Mouse (Mus musculus) cortical plate, adult 2 months (tissue): ENCODE measurements around the gene Cela2a. TPM values are rescaled to one million over a fixed set of nuclear protein-coding genes. Genes with fewer than 3 reads are reported as not detected.

Experiments used
- H3K27ac ChIP-seq: fragments of 200-500 bp; 2 replicates; pipeline ENCODE4 v1.5.1; 2012; ENCODE audit warnings: low read length, control low read depth, inconsistent platforms; ENCODE audit not compliant: insufficient read depth
- H3K4me1 ChIP-seq: fragments of 200-500 bp; 2 replicates; pipeline ENCODE4 v1.6.1; 2011; ENCODE audit warnings: low read length; ENCODE audit not compliant: control insufficient read depth, insufficient read depth
- H3K4me3 ChIP-seq: fragments of 200-500 bp; 2 replicates; pipeline ENCODE4 v1.5.1; 2011; ENCODE audit warnings: mild to moderate bottlenecking, low read length, control low read depth; ENCODE audit not compliant: insufficient read depth
- CTCF ChIP-seq: fragments of 200-500 bp; IDR thresholded peaks from 2 replicates; pipeline ENCODE4 v1.5.1; 2011; ENCODE audit warnings: mild to moderate bottlenecking, control low read depth, low read length; ENCODE audit not compliant: insufficient read depth; ENCODE audit errors: extremely low read depth
- POLR2A ChIP-seq: fragments of 200-500 bp; IDR thresholded peaks from 2 replicates; pipeline ENCODE4 v1.6.1; 2011; ENCODE audit warnings: mild to moderate bottlenecking, low read length, control low read depth; ENCODE audit not compliant: insufficient read depth; ENCODE audit errors: extremely low read depth
- polyA plus RNA-seq: library from polyadenylated mRNA; depleted of rRNA; stranded (reverse); fragments of >200 nt; gene quantifications from 2 replicates; pipeline ENCODE4 v1.2.3, GENCODE M21; 2012

The Cela2a gene
- polyA plus RNA-seq, 1 experiment: 0.17 TPM

DNA sequence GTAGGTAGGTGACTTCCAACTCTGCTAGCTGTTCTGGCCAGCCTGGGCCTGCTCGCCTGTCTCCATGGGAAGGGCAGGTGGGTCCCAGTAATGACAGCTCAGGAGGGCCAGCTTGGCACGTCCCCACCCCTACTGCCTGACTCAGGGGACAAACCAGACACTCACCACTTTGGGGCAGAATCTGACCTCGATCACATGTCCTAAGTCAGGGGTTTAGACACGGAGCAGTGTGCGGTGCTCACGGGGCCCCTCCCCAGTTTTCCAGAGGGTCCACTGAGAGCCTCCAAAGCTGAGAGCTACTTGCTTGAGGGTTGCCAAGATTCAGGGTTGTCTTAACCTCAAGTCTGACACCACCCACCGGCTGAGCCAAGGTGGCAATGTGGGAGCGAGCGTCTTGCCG is 42.1 kb upstream of the Cela2a start:
- H3K4me3 ChIP-seq: no peak overlapping the region
- no peak overlapping the region for H3K27ac ChIP-seq
- TF ChIP-seq POLR2A: no peak
- peaks cover 13% of the 10 kb centered on the region for H3K4me1 ChIP-seq

DNA sequence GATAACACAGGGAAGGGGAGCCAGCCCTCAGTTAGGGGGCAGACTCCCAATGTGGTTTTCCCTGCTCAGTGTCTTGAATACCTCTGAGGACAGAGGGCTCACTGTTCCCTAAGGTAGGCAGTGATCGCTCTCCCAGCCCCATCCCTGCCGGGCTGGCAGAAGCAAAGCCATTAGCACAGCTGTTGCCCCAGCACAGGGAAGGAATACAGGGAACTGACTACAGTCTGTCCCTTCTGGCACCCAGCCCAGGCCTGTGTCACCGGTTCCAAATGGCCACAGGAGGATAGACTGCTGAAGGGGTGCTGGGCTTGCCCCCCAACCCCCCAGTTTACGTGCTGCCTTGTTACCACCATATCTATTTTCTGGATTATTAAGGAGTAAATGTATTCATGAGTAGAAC is 41.5 kb upstream of the Cela2a start:
- TF ChIP-seq CTCF (no peak), POLR2A (no peak)
- Histone ChIP-seq H3K27ac (peak overlapping the region; percentile 62), H3K4me3 (no peak overlapping the region), H3K4me1 (peaks cover 13% of the 10 kb centered on the region)

DNA sequence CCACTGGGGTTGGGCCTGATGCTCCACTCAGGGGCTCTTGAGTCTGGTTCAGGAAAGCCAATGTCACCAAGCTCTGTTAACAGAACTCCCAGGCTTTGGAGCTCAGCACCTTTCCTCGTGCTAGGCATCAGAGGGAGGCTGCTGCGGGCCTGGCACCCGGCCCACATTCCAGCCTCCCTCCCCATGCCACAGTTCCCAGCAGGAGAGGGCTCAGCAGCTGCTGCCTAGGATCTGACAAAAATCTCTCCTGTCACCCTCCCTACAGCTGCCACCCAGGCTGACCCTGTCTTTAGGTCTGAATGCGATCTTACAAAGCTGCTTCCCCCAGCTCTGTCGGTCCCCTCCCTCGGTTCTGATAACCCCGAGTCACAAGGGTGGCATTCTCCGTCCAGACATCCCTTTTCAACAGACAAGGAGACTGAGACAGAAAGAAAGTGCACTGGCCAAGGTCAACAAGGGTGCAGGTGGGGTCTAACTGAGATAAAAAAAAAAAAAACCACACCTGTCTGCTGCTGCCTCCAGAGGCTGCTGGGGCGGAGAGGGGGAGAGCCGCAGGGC is 41.1 kb upstream of the Cela2a start:
- H3K27ac ChIP-seq: peak overlapping the region; percentile 62
- TF ChIP-seq CTCF: no peak
- TF ChIP-seq POLR2A: no peak
- H3K4me3 ChIP-seq: no peak overlapping the region
- H3K4me1 ChIP-seq: peaks cover 11% of the 10 kb centered on the region

DNA sequence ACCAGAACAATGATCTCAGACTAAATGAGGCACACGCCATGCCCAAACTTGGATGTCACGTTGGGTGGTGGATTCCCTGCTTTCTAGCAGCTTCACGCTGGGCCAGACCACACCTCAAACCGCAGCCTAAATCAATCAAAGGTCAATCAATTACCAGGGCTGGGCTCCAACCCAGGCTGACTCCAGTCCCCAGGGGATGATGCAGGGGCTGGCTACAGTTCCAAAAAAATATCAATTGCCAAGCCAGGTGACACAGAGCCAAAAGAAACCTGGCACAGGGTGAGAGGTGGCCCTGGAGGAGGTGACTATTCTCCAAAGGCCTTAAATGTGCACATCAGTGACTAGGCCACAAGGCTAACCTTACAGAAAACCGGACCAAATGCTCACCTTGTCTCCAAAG is 39.6 kb upstream of the Cela2a start:
- Histone ChIP-seq H3K27ac (no peak overlapping the region), H3K4me1 (peaks cover 9% of the 10 kb centered on the region), H3K4me3 (no peak overlapping the region)
- TF ChIP-seq CTCF: no peak

DNA sequence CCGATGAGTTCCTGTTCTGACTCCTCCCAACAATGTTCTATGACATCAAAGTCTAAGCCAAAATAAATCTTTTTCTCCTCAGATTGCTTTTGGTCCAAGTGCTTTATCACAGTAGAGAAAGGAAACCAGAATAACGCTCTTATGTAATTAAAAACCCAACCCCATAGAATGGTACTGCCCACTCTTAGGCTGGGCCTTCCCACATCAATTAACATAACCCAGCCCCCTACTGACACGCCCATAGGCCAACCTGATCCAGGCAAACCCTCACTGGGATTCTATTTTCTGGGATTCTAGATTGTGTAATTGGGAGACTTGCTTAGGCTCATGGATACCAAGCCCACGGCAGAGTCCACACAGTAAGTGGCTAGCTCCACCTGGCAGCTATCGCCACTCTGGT is 39.0 kb upstream of the Cela2a start:
- no peak for TF ChIP-seq CTCF
- no peak for TF ChIP-seq POLR2A
- peaks cover 9% of the 10 kb centered on the region for H3K4me1 ChIP-seq
- no peak overlapping the region for H3K27ac ChIP-seq
- H3K4me3 ChIP-seq: no peak overlapping the region

DNA sequence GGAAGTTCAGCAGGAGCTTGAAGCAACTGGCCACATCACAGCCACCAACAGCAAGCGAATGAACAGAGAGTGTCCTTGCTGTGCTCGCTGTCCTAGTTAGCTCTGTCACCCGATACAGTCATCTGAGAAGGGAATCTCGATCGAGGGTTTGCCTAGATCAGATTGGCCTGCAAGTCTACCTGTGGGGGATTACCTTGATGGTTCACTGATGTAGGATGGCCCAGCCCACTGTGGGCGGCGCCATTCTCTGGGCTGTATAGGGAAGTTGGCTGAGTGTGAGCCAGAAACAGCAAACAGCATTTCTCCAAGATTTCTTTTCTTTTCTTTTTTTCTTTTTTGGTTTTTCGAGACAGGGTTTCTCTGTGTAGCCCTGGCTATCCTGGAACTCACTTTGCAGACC is 38.5 kb upstream of the Cela2a start:
- no peak for TF ChIP-seq CTCF
- TF ChIP-seq POLR2A: no peak
- peaks cover 9% of the 10 kb centered on the region for H3K4me1 ChIP-seq
- H3K27ac ChIP-seq: no peak overlapping the region
- H3K4me3 ChIP-seq: no peak overlapping the region

DNA sequence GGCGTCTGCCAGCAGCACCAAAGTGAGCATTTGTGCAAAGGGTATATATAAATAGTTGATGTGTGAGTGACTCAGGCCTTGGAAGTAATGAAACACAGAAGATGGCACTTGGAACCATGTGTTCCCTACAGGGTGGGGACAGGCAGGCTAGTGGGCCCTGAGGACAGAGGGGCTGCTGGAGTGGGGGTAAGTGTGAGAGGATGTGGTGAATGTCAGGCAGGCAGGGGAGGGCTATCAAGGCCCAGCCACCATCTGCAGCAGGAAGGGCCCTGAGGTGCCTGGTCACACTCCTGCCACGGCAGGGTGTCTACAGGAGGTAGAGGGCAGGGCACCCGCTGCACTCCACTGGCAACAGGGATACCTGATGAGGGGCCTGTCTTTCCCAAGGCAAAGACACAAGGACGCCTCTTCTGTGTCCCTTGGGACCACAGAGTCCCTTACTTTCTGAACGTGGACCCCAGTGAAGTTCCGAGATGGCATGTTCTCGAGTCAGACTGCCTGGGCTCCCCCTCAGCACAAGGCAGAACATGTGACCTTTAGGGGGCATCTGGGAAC is 37.8 kb upstream of the Cela2a start:
- H3K27ac ChIP-seq: 0 out of 2 replicates have a peak overlapping the region, but pooled peaks have one; percentile 45
- peaks cover 9% of the 10 kb centered on the region for H3K4me1 ChIP-seq
- TF ChIP-seq CTCF (no peak), POLR2A (no peak)
- H3K4me3 ChIP-seq: no peak overlapping the region

DNA sequence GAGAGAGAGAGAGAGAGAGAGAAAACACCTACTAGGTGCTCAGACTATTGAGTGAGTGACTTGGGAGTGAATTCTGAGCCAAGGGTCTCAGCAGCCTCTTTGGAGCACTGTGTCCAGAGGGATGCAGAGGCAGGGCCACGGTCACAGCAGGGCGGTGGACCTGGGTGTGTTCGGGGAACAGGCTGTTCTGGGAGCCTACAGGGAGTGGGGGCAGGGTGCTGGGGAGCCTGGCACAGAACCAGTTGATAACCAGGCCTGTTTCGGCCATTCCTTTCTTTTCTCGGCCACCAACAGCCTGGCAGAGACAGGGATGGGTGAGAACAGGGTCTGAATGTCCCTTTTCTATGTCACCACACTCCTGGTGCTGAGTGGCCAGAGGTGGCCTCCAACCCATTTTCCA is 36.9 kb upstream of the Cela2a start:
- Histone ChIP-seq H3K4me3 (no peak overlapping the region), H3K4me1 (peaks cover 7% of the 10 kb centered on the region), H3K27ac (peak overlapping the region; percentile 45; the same call in 1 of the 2 replicates)
- TF ChIP-seq POLR2A (no peak), CTCF (no peak)

DNA sequence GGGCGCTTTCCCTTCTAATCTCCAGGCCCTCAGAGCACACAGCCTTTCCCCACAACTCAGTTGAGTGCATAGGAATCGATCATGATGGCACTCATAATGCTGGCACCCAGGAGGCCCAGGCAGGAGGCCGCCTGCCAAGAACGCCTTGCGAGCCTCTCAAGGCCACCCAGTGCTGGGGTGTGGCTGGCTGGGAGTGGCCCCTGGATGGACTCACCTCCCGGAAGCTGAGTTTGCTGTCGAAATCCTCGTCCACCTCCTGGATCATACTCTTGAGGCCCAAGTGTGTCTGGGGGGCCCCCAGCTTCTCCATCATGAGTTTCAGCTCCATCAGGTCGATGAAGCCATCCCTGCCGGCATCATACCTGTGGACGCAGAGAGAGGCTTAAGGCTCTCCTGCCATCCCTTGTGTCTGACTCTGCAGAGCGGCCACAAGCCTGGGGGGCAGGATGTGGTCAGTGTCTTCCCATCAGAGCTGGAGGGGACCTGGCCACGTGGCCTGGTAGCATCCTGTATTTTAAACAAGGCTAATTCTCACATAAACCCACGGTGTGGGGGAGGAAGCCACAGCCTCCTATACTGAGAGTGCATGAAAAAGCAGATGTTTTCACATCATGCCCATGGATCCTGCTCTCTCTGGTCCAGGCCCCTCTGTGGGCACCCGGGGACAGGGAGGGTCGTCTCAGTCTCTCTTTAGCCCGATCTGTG is 35.8 kb upstream of the Cela2a start:
- TF ChIP-seq POLR2A: no peak
- TF ChIP-seq CTCF: no peak
- H3K27ac ChIP-seq: no peak overlapping the region
- H3K4me3 ChIP-seq: no peak overlapping the region
- H3K4me1 ChIP-seq: peaks cover 4% of the 10 kb centered on the region

DNA sequence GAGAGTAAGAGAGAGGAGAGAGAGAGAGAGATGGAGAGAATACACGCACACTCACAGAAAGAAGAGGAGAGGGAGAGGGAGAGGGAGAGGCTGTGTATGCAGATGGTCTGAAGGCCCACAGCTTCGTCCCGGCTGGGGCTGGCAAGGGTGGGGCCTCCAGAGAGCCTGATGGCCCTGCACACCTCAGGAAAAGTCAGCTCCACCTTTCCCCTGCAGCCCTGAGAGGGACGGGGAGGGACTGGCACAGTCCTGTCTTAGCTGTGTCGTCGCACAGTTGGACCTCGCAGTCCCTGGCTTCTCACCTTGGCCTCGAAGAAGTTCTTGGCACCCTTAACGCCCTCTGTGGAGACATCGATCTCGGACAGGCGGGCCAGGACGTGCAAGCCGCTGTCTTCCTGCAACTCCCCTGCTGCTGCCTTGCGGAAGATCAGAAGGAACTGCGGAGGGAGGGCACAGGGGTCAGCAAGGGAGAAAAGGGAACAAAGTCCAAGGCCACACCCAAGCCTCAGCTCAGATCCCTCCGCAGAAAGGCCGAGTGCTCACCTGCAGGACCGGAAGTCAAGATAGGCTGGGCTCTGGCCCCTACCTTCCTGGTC is 34.4 kb upstream of the Cela2a start:
- Histone ChIP-seq H3K27ac (no peak overlapping the region), H3K4me1 (no peaks in the 10 kb centered on the region; the same call in none of the 2 replicates), H3K4me3 (no peak overlapping the region)
- TF ChIP-seq POLR2A (no peak), CTCF (no peak)
